Mouse (Mus musculus) midbrain, embryonic 16.5 days (tissue): ENCODE data around the gene Gm10073. TPM values are rescaled to one million over a fixed set of nuclear protein-coding genes. Genes with fewer than 3 reads are reported as not detected.

ENCODE experiments used
- ATAC-seq: fragments of 200-750 bp; cut with Nextera tagmentation; 2 replicates; pipeline ENCODE4 v1.8.0; 2017; ENCODE audit warnings: moderate TSS enrichment
- H3K27ac ChIP-seq: fragments of 300-500 bp; sonication (generic); 2 replicates; pipeline ENCODE4 v1.5.1; 2014; ENCODE audit warnings: mild to moderate bottlenecking, low read length, mixed read lengths
- H3K27me3 ChIP-seq: fragments of 300-500 bp; sonication (generic); 2 replicates; pipeline ENCODE4 v1.6.1; 2014; ENCODE audit warnings: low read depth, low read length, mixed read lengths; ENCODE audit not compliant: control insufficient read depth, insufficient read depth
- H3K36me3 ChIP-seq: fragments of 300-500 bp; sonication (generic); 2 replicates; pipeline ENCODE4 v1.6.1; 2014; ENCODE audit warnings: mild to moderate bottlenecking, low read length, moderate library complexity, mixed read lengths; ENCODE audit not compliant: control insufficient read depth, insufficient read depth
- H3K4me1 ChIP-seq: fragments of 300-500 bp; sonication (generic); 2 replicates; pipeline ENCODE4 v1.6.1; 2014; ENCODE audit warnings: mild to moderate bottlenecking, low read length, mixed read lengths; ENCODE audit not compliant: control insufficient read depth, insufficient read depth
- H3K4me2 ChIP-seq: fragments of 300-500 bp; sonication (generic); 2 replicates; pipeline ENCODE4 v1.6.1; 2014; ENCODE audit warnings: mild to moderate bottlenecking, low read length, mixed read lengths
- H3K4me3 ChIP-seq: fragments of 300-500 bp; sonication (generic); 2 replicates; pipeline ENCODE4 v1.5.1; 2014; ENCODE audit warnings: low read depth, mild to moderate bottlenecking, low read length, moderate library complexity, mixed read lengths
- H3K9ac ChIP-seq: fragments of 300-500 bp; sonication (generic); 2 replicates; pipeline ENCODE4 v1.6.1; 2014; ENCODE audit warnings: low read depth, low read length, mixed read lengths
- H3K9me3 ChIP-seq: fragments of 300-500 bp; sonication (generic); replicated peaks from 2 replicates; pipeline ENCODE4 v1.6.1; 2014; ENCODE audit warnings: mild to moderate bottlenecking, low read length, mixed read lengths; ENCODE audit not compliant: control insufficient read depth, poor library complexity, severe bottlenecking
- WGBS: fragments of 180-500 bp; shearing (Covaris S2); extraction: QIAGEN DNeasy Blood & Tissue Kit; methylation state at CpG from one replicate; pipeline ENCODE4 v1.1.7; 2014; 5-methylcytosine and 5-hydroxymethylcytosine counted together
- polyA plus RNA-seq: library from polyadenylated mRNA; unstranded; fragments of >200 nt; fragmentation: Nextera tagmentation; extraction: Ambion mirVana; gene quantifications from 2 replicates; pipeline ENCODE4 v1.2.1, GENCODE M21; 2015

Gm10073 gene
- polyA plus RNA-seq, 1 experiment from 2014 or later, result 5.9 TPM

DNA sequence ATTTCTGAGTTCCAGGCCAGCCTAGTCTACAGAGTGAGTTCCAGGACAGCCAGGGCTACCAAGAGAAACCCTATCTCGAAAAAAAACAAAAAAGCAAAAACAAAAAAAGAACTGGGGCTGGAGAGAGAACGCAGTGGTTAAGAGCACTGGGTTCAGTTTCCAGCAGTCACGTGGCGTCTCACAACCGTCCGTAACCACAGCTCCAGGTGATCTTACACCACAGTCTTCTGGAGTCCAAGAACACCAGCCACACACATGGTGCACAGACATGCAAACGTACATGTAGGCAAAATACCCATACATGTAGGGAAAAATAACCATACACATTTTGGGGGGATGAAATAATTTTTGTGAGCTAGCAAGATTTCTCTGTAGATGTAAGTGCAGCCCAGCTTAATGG is 26.5 kb downstream of the Gm10073 start:
- H3K4me2 ChIP-seq, result no peak overlapping the region
- no peak for ATAC-seq

DNA sequence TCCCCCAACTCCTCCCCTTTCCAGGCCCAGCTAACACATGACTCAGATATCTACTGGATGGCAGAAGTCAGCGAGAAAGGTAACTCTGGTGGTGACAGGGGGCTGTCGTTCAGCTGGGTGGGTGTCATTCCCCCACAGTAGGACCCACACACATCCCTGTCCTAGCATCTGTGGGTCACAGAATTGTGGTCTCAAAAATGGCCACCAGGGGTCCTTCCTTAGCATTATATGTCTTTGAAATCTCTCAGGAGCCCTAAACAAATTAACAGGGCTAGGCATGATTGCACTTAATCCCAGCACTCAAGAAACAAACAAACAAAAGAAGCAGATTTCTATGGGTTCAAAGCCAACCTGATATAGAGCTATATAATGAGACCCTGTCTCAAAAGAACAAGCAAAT is 28.1 kb downstream of the Gm10073 start:
- no peak for ATAC-seq
- H3K36me3 ChIP-seq, result no peaks in the 10 kb centered on the region
- H3K4me3 ChIP-seq, result no peak overlapping the region
- H3K4me2 ChIP-seq, result no peak overlapping the region
- no peak overlapping the region for H3K27ac ChIP-seq
- no peaks in the 10 kb centered on the region for H3K4me1 ChIP-seq
- H3K9ac ChIP-seq, result no peak overlapping the region
- H3K9me3 ChIP-seq, result no peaks in the 10 kb centered on the region
- 81% methylated on average over 2 of the region's 2 CpGs for WGBS
- no peaks in the 10 kb centered on the region for H3K27me3 ChIP-seq

More for the DNA sequence above, 26.5 kb downstream of the Gm10073 start:
- 88% methylated on average over 7 of the region's 7 CpGs for WGBS
- H3K4me1 ChIP-seq, result no peaks in the 10 kb centered on the region
- no peaks in the 10 kb centered on the region for H3K27me3 ChIP-seq
- H3K27ac ChIP-seq, result no peak overlapping the region
- no peaks in the 10 kb centered on the region for H3K36me3 ChIP-seq
- H3K9me3 ChIP-seq, result no peaks in the 10 kb centered on the region
- no peak overlapping the region for H3K9ac ChIP-seq
- H3K4me3 ChIP-seq, result no peak overlapping the region

DNA sequence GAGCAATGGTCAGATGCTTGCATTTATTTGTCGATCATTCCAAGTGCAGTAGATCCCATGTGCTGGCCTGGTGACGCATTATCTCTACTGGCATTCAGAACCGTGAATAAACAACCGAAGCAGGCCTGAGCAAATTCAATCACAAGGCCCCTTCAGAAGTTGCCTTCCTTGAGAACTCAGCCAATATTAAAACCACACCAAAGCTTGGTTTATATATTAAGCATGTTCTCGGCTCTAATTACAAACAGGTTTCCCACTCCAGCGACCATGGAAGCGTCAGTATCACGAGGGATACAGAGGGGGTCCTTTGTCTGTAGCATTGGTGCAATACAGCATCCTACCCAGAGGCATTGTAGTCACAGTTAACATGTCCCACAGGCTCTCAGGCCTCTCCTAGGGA is 30.2 kb downstream of the Gm10073 start:
- 69% methylated on average over 8 of the region's 8 CpGs for WGBS
- ATAC-seq, result no peak
- H3K27me3 ChIP-seq, result no peaks in the 10 kb centered on the region

DNA sequence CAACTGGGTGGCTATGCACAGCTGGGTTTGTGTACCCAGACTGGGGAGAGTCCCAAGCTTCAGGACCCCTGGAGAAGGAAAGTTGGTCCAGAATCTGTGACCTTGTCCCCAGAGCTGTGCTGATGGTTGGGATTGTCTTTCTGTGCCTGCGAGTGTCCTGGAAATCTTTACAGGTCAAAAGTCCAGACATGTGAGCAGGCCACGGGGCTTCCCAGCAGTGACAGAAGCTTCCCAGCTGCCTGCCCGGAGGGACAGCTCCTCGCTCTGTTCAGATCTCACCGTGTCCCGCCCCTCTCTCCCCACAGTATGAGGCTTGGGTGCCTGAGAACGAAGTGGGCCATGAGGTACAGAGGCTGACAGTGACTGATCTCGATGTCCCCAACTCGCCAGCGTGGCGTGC is 32.3 kb downstream of the Gm10073 start:
- Histone ChIP-seq H3K4me1 (no peaks in the 10 kb centered on the region), H3K9ac (no peak overlapping the region), H3K4me2 (no peak overlapping the region), H3K27ac (no peak overlapping the region), H3K9me3 (no peaks in the 10 kb centered on the region), H3K27me3 (no peaks in the 10 kb centered on the region), H3K4me3 (no peak overlapping the region), H3K36me3 (no peaks in the 10 kb centered on the region)
- WGBS, result 90% methylated on average over 11 of the region's 11 CpGs
- no peak for ATAC-seq

More for the DNA sequence above, 30.2 kb downstream of the Gm10073 start:
- Histone ChIP-seq H3K4me3 (no peak overlapping the region), H3K27ac (no peak overlapping the region), H3K4me2 (no peak overlapping the region), H3K36me3 (no peaks in the 10 kb centered on the region), H3K4me1 (no peaks in the 10 kb centered on the region), H3K9me3 (no peaks in the 10 kb centered on the region), H3K9ac (no peak overlapping the region)

DNA sequence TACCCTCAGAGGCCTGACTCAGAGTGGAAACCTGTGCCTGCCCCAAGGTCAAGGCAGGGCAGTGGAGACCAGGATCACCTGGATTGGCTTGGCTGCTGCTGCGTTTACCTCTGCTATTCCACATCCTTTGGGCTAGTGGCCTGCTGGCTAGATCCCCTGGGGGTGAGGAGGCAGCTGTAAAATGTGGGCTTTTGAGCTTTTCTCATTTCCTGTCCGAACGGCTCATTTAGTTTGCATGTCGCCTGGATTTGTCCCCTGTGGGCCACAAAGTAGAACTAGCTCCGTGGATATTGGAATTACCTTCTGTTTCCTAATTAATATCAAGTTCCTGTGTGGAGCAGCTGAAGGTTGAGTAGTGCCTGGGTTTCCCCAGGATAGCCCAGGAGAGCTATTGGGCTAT is 34.1 kb downstream of the Gm10073 start:
- no peaks in the 10 kb centered on the region for H3K36me3 ChIP-seq
- ATAC-seq, result no peak
- no peak overlapping the region for H3K27ac ChIP-seq
- no peaks in the 10 kb centered on the region for H3K4me1 ChIP-seq
- H3K9ac ChIP-seq, result no peak overlapping the region
- no peak overlapping the region for H3K4me3 ChIP-seq
- WGBS, result 55% methylated on average over 5 of the region's 5 CpGs
- no peak overlapping the region for H3K4me2 ChIP-seq
- no peaks in the 10 kb centered on the region for H3K9me3 ChIP-seq
- no peaks in the 10 kb centered on the region for H3K27me3 ChIP-seq

DNA sequence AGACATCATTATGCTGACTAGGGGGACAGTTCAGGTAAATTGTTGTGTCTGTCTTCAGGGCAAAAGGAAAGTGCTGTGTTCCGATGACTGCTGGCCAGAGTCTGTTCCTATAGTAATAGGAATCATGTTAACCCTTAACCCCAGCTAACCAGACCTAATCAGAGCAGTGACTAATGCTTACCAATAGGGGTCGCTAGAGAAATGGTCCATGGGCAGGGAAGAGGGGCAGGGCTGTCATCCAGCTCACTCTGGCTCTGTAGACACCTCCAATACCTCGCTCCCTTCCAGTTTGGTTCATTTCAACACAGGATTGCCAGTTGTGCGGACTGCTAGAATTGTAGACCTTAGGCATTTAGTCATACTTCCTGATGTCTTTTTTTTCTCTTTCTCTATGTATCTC is 37.8 kb downstream of the Gm10073 start:
- H3K36me3 ChIP-seq, result no peaks in the 10 kb centered on the region
- no peaks in the 10 kb centered on the region for H3K9me3 ChIP-seq
- H3K4me3 ChIP-seq, result no peak overlapping the region
- no peak overlapping the region for H3K27ac ChIP-seq
- no peak for ATAC-seq
- no peaks in the 10 kb centered on the region for H3K4me1 ChIP-seq
- H3K4me2 ChIP-seq, result no peak overlapping the region
- 74% methylated on average over 4 of the region's 4 CpGs for WGBS
- no peak overlapping the region for H3K9ac ChIP-seq
- H3K27me3 ChIP-seq, result no peaks in the 10 kb centered on the region

DNA sequence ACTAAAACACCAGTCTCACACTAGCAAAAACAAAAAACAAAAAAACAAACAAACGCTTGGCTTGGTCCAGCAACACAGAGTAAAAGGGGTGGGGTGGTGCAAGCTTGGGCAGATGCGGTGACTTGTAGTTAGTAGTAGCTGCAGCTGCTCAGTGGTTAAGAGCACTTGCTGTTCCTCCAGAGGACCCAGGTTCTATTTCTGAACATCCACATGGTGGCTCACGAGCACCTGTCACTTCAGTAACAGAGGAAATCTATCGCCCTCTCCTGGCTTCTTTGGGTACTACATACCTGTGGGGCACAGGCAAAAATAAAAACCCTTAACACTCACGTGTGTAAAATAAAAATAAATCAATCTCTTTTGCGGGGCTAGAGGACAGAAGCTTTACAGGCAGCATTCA is 38.8 kb downstream of the Gm10073 start:
- Histone ChIP-seq H3K4me2 (no peak overlapping the region), H3K36me3 (no peaks in the 10 kb centered on the region), H3K4me3 (no peak overlapping the region), H3K27ac (no peak overlapping the region), H3K4me1 (no peaks in the 10 kb centered on the region), H3K9ac (no peak overlapping the region), H3K27me3 (no peaks in the 10 kb centered on the region), H3K9me3 (no peaks in the 10 kb centered on the region)
- ATAC-seq, result no peak
- 39% methylated on average over 6 of the region's 6 CpGs for WGBS

DNA sequence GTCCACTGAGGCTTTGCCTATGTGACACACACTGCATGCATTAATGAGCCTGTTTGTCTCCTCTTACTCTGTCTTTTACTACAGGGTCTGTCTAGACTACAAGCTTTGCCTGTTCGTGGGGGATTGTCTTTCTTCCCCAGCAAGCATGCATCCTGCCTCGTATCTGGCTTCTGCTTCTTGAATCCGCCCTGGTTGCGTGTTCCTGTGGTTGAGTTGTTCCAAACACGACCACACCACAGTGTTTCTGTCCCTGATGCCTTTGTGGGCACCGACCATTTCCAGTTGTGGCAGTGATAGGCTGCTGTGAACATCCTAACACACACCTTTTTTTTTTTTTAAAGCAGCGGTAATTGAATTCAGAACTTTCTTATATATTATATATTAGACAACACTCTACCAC is 39.6 kb downstream of the Gm10073 start:
- H3K9ac ChIP-seq, result no peak overlapping the region
- H3K4me2 ChIP-seq, result no peak overlapping the region
- H3K27ac ChIP-seq, result no peak overlapping the region
- no peaks in the 10 kb centered on the region for H3K9me3 ChIP-seq
- no peaks in the 10 kb centered on the region for H3K27me3 ChIP-seq
- H3K4me3 ChIP-seq, result no peak overlapping the region
- WGBS, result 77% methylated on average over 7 of the region's 7 CpGs
- no peak for ATAC-seq
- H3K36me3 ChIP-seq, result no peaks in the 10 kb centered on the region
- H3K4me1 ChIP-seq, result no peaks in the 10 kb centered on the region

DNA sequence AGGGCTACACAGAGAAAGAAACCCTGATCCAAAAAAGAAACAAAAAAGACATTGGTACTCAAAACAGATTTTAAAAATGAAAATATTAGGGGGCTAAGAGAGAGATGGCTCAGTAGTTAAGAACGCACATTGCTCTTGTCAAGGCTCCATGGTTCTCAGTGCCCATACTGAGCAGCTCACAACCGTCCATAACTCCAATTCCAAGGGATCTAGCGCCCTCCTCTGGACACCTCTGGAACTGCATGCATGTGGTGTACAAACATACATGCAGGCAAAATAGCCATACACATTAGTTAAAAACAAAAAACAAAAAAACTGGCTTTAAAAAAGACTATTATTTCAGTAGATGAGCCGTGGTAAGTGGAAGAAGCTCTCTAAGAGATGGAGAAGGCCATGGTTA is 42.7 kb downstream of the Gm10073 start:
- H3K27me3 ChIP-seq, result no peaks in the 10 kb centered on the region
- H3K4me3 ChIP-seq, result no peak overlapping the region
- H3K4me2 ChIP-seq, result no peak overlapping the region
- H3K4me1 ChIP-seq, result no peaks in the 10 kb centered on the region
- H3K9me3 ChIP-seq, result no peaks in the 10 kb centered on the region
- 71% methylated on average over 4 of the region's 4 CpGs for WGBS
- no peak overlapping the region for H3K27ac ChIP-seq
- no peak overlapping the region for H3K9ac ChIP-seq
- no peaks in the 10 kb centered on the region for H3K36me3 ChIP-seq
- no peak for ATAC-seq
